ENCODE assay signal across 8 mouse cellular contexts in genomic region chr5:74067346-74067745, GRCm38 (mm10). TPM values are rescaled to one million over a fixed set of nuclear protein-coding genes. Genes with fewer than 3 reads are reported as not detected.
DNase-seq lines count a peak whose midpoint lies in the region; ATAC-seq and TF ChIP-seq lines count a peak whose summit lies in the region.

No protein-coding gene starts in this region.

- H3K4me3 ChIP-seq in heart, embryonic 12.5 days: peak overlapping the region; percentile 79
- peak overlapping the region; percentile 66 to 96 for H3K4me3 ChIP-seq in MEL (ENCODE audit: control insufficient read depth in 1 of 2, insufficient read depth in 1 of 2, low read depth in 2 of 2, low read length in 2 of 2)
- peak overlapping the region; percentile 86 for H3K4me3 ChIP-seq in hindbrain, embryonic 10.5 days
- peak overlapping the region; percentile 75 for H3K4me3 ChIP-seq in midbrain, embryonic 11.5 days (ENCODE audit: low read depth, low read length)

- WGBS in heart, embryonic 12.5 days: 6% methylated on average over 4 of the region's 4 CpGs
- WGBS in hindbrain, embryonic 10.5 days: 8% methylated on average over 4 of the region's 4 CpGs
- 5% methylated on average over 4 of the region's 4 CpGs for WGBS in midbrain, embryonic 11.5 days

- H3K4me2 ChIP-seq in heart, embryonic 12.5 days: peak overlapping the region; percentile 84
- H3K4me2 ChIP-seq in midbrain, embryonic 11.5 days: peak overlapping the region; percentile 74

- peaks cover 21% of the 10 kb centered on the region for H3K79me2 ChIP-seq in MEL (ENCODE audit: control insufficient read depth, insufficient read depth, low read length, poor library complexity)

- no peak for TF ChIP-seq EP300 in MEL (IDR thresholded peaks at IDR 0.05; ENCODE audit: low read depth in 1 of 2, low read length in 2 of 2)

- no peaks in the 10 kb centered on the region for H3K9me3 ChIP-seq in heart, embryonic 12.5 days (replicated peaks)
- no peaks in the 10 kb centered on the region for H3K9me3 ChIP-seq in MEL (replicated peaks; ENCODE audit: insufficient read depth, low read length)
- no peaks in the 10 kb centered on the region for H3K9me3 ChIP-seq in hindbrain, embryonic 10.5 days
- H3K9me3 ChIP-seq in midbrain, embryonic 11.5 days (ENCODE audit: control insufficient read depth, low read length): no peaks in the 10 kb centered on the region

- intact Hi-C loops in heart, postnatal 36 days (cut with DNase I): loop anchor here (2.0 to 10.0 kb wide), 4 partner anchors 63 to 573 kb away; no protein-coding TSS in a partner anchor

- peak overlapping the region; percentile 20 for H3K27ac ChIP-seq in heart, embryonic 12.5 days (ENCODE audit: poor library complexity, severe bottlenecking)
- peak overlapping the region; percentile 61 for H3K27ac ChIP-seq in MEL (ENCODE audit: control insufficient read depth, low read depth, low read length)
- peak overlapping the region; percentile 99 for H3K27ac ChIP-seq in hindbrain, embryonic 10.5 days
- no peak overlapping the region for H3K27ac ChIP-seq in midbrain, embryonic 11.5 days (ENCODE audit: low read depth, low read length)

- H3K9ac ChIP-seq in heart, embryonic 12.5 days: peak overlapping the region; percentile 98
- H3K9ac ChIP-seq in MEL (ENCODE audit: control insufficient read depth, low read depth, low read length, poor library complexity, severe bottlenecking): peak overlapping the region; percentile 95
- peak overlapping the region; percentile 93 for H3K9ac ChIP-seq in midbrain, embryonic 11.5 days (ENCODE audit: low read length)

- H3K36me3 ChIP-seq in heart, embryonic 12.5 days: no peaks in the 10 kb centered on the region
- H3K36me3 ChIP-seq in MEL (ENCODE audit: control insufficient read depth in 1 of 2, insufficient read depth in 2 of 2, low read length in 2 of 2): peaks cover 0 to 38% of the 10 kb centered on the region in 2 experiments; a peak in 2 of 4 replicates
- no peaks in the 10 kb centered on the region for H3K36me3 ChIP-seq in hindbrain, embryonic 10.5 days
- no peaks in the 10 kb centered on the region for H3K36me3 ChIP-seq in midbrain, embryonic 11.5 days (ENCODE audit: control insufficient read depth, insufficient read depth, low read length)

- no peaks in the 10 kb centered on the region for H3K27me3 ChIP-seq in heart, embryonic 12.5 days (replicated peaks)
- no peaks in the 10 kb centered on the region for H3K27me3 ChIP-seq in MEL (ENCODE audit: control insufficient read depth in 1 of 2, insufficient read depth in 2 of 2, low read length in 2 of 2)
- H3K27me3 ChIP-seq in hindbrain, embryonic 10.5 days (ENCODE audit: insufficient read depth, poor library complexity, severe bottlenecking): no peaks in the 10 kb centered on the region
- H3K27me3 ChIP-seq in midbrain, embryonic 11.5 days (ENCODE audit: control insufficient read depth, insufficient read depth, low read length): no peaks in the 10 kb centered on the region

- TF ChIP-seq RAD21 in MEL (IDR thresholded peaks at IDR 0.05; ENCODE audit: low read depth, low read length): no peak

- no peak for TF ChIP-seq POLR2A in MEL (IDR thresholded peaks at IDR 0.05; ENCODE audit: control insufficient read depth in 1 of 2, insufficient read depth in 1 of 2, low read depth in 1 of 2, low read length in 2 of 2, poor library complexity in 1 of 2)

- peaks cover 56% of the 10 kb centered on the region for H3K4me1 ChIP-seq in heart, embryonic 12.5 days (replicated peaks)
- H3K4me1 ChIP-seq in MEL (ENCODE audit: control insufficient read depth in 1 of 2, insufficient read depth in 2 of 2, low read length in 2 of 2): peaks cover 13 to 36% of the 10 kb centered on the region in 2 experiments
- H3K4me1 ChIP-seq in hindbrain, embryonic 10.5 days (replicated peaks): peaks cover 40% of the 10 kb centered on the region
- H3K4me1 ChIP-seq in midbrain, embryonic 11.5 days (ENCODE audit: control insufficient read depth, insufficient read depth, low read length): peaks cover 9% of the 10 kb centered on the region

- ATAC-seq in heart, embryonic 12.5 days (ENCODE audit: insufficient number of reproducible peaks, low FRiP score): no peak
- 0 out of 2 replicates have a peak, but pooled peaks have one; percentile 30 for ATAC-seq in midbrain, embryonic 11.5 days (ENCODE audit: low FRiP score)

- no peak for TF ChIP-seq CTCF in MEL (IDR thresholded peaks at IDR 0.05 in 2 of 3, conservative IDR thresholded peaks at IDR 0.05 in 1 of 3; ENCODE audit: control insufficient read depth in 1 of 3, insufficient read depth in 1 of 3, low read depth in 2 of 3, low read length in 3 of 3, poor library complexity in 1 of 3, severe bottlenecking in 1 of 3)

- no peak for DNase-seq in heart, postnatal 36 days
- peak; percentile 50 for DNase-seq in MEL (ENCODE audit: low read depth, low spot score)
- no peak for DNase-seq in hindbrain, embryonic 10.5 days (ENCODE audit: low spot score)
- no peak for DNase-seq in midbrain, embryonic 11.5 days (ENCODE audit: low spot score, missing footprints)
- no peak for DNase-seq in urinary bladder, postnatal 25 days (ENCODE audit: low spot score)
- DNase-seq in adrenal gland, postnatal 25 days: no peak
- no peak for DNase-seq in spleen, postnatal 36 days (ENCODE audit: low spot score in 2 of 2)

TF ChIP-seq in MEL, 35 proteins besides CTCF, POLR2A, EP300 and RAD21:
- TF ChIP-seq CHD2 (IDR thresholded peaks at IDR 0.05; ENCODE audit: low read length) (no peak), TAL1 (IDR thresholded peaks at IDR 0.05; ENCODE audit: low read length) (peak; percentile 21)
TF ChIP-seq in MEL: peak in this region for 1.

RNA-seq across cellular contexts. Expression of gene Usp46, which starts 0.9 kb away (rescaled TPM):
- polyA plus RNA-seq in heart, embryonic 12.5 days (2016; fragmentation: Nextera tagmentation; extraction: Ambion mirVana): 41.4 and 44.7 TPM in 2 replicates
- total RNA-seq in heart, postnatal 36 days (2021): 10 to 100 TPM; 35.1 TPM
- total RNA-seq in MEL (2012; rRNA removed): 12.9 and 14.5 TPM in 2 replicates
- 10 to 100 TPM in 1 of 2 experiments, not detected in 1; 23.6 TPM for polyA plus RNA-seq in MEL (2012; ENCODE audit: insufficient read depth in 1 of 2, insufficient read length in 2 of 2, low read depth in 1 of 2, low replicate concordance in 2 of 2, missing spikeins in 1 of 2)
- polyA plus RNA-seq in hindbrain, embryonic 10.5 days (2016; fragmentation: Nextera tagmentation; extraction: Ambion mirVana): 27.6 and 31.2 TPM in 2 replicates
- 35.6 and 38.1 TPM in 2 replicates for polyA plus RNA-seq in midbrain, embryonic 11.5 days (2014; fragmentation: Nextera tagmentation; extraction: Ambion mirVana)
- total RNA-seq in adrenal gland, postnatal 25 days (2021): 27.0 and 38.1 TPM in 2 replicates
